Mouse (Mus musculus) forebrain, embryonic 14.5 days (tissue): ENCODE measurements around the gene Dnajc30. TPM values are rescaled to one million over a fixed set of nuclear protein-coding genes. Genes with fewer than 3 reads are reported as not detected.

Experiments
- ATAC-seq: fragments of 200-750 bp; cut with Nextera tagmentation; 2 replicates; pipeline ENCODE4 v1.8.0; 2017; ENCODE audit warnings: mild to moderate bottlenecking, moderate library complexity
- DNase-seq: peaks from one replicate; pipeline ENCODE4 v3.0.0-alpha.2; 2015; ENCODE audit warnings: low spot score
- H3K27ac ChIP-seq: fragments of 300-500 bp; sonication (generic); 2 replicates; pipeline ENCODE4 v1.5.1; 2014; ENCODE audit warnings: low read depth, mild to moderate bottlenecking, control low read depth, low read length, moderate library complexity
- H3K27me3 ChIP-seq: fragments of 300-500 bp; sonication (generic); replicated peaks from 2 replicates; pipeline ENCODE4 v1.6.1; 2014; ENCODE audit warnings: low read length, control low read depth, mixed read lengths; ENCODE audit not compliant: control insufficient read depth, insufficient read depth
- H3K36me3 ChIP-seq: fragments of 300-500 bp; sonication (generic); 2 replicates; pipeline ENCODE4 v1.6.1; 2014; ENCODE audit warnings: low read length, control low read depth; ENCODE audit not compliant: control insufficient read depth, insufficient read depth
- H3K4me1 ChIP-seq: fragments of 300-500 bp; sonication (generic); 2 replicates; pipeline ENCODE4 v1.6.1; 2014; ENCODE audit warnings: antibody characterized with exemption, low read length, control low read depth; ENCODE audit not compliant: control insufficient read depth, insufficient read depth
- H3K4me2 ChIP-seq: fragments of 300-500 bp; sonication (generic); 2 replicates; pipeline ENCODE4 v1.6.1; 2014; ENCODE audit warnings: mild to moderate bottlenecking, control low read depth, low read length
- H3K4me3 ChIP-seq: fragments of 300-500 bp; sonication (generic); 2 replicates; pipeline ENCODE4 v1.5.1; 2014; ENCODE audit warnings: low read depth, low read length, control low read depth
- H3K9ac ChIP-seq: fragments of 300-500 bp; sonication (generic); 2 replicates; pipeline ENCODE4 v1.6.1; 2014; ENCODE audit warnings: mild to moderate bottlenecking, low read length, control low read depth, moderate library complexity
- H3K9me3 ChIP-seq: fragments of 300-500 bp; sonication (generic); replicated peaks from 2 replicates; pipeline ENCODE4 v1.6.1; 2016; ENCODE audit warnings: low read length, control low read depth, mixed read lengths; ENCODE audit not compliant: control insufficient read depth
- WGBS: fragments of 180-500 bp; shearing (Covaris S2); extraction: QIAGEN DNeasy Blood & Tissue Kit; methylation state at CpG from one replicate; pipeline ENCODE4 v1.1.7; 2014; 5-methylcytosine and 5-hydroxymethylcytosine counted together
- polyA plus RNA-seq: library from polyadenylated mRNA; unstranded; fragments of >200 nt; fragmentation: Nextera tagmentation; extraction: Ambion mirVana; gene quantifications from 2 replicates; pipeline ENCODE4 v1.2.1, GENCODE M21; 2014

Gene Dnajc30
- polyA plus RNA-seq, 1 experiment from 2014 or later: 36.3 TPM

DNA sequence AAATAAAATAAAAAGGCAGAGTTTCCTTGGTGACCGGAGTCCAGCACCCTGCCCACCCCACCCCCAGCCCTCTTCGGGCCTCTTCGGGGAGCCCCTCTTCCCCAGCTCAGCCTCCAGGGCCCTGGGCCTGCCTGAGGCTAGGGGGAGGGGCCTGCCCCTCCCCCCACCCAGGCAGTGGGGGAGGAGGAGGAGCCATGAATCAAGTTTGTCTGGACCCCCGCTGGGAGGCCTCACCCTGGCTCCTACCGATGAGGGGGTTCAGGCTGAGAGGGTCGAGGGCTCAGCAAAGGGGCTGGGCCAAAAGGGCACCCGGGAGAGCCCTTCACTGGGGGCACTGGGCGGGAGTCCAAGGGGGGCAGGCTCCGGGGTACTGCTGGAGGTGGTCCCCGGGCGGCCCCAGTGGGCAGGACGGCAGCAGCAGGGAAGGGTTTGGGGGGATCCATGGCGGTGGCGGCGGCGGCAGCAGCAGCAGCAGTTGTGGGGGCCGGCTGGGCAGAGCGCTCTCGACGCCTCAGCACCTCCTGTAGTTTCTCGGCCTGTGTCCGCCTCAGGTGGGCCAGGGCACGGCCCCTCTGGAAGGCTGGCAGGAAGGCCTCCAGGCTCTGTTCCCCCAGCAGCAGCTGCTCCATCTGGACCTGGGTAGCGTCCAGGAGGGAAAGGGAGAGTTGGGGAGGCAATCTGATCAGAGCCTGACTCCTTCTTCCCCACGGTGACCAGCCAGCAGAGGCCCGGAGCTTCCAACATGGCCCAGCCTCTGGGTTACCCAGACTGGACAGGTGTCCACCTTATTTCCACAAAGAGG is 9.5 kb downstream of the Dnajc30 start:
- no peak for DNase-seq

DNA sequence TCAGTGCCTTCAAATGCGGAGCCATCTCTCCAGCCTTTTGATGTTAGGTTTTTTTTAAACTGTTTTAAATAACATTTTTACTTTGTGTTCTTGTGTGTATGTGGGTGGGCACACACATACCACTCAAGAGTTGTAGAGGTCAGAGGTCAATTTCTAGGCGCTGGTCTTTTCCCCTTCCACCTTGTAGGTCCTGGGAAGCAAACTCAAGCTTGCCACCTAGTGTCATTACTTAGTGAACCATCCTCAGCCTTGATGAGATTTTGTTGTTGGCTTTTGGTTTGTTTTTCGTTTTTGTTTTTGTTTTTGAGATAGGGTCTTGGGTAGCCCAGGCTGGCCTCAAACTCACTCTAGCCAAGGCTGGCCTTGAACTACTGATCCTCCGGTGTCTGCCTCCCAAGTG is 11.7 kb downstream of the Dnajc30 start:
- no peak for ATAC-seq
- Histone ChIP-seq H3K9ac (no peak overlapping the region), H3K4me3 (no peak overlapping the region), H3K9me3 (no peaks in the 10 kb centered on the region), H3K27me3 (no peaks in the 10 kb centered on the region), H3K36me3 (peaks cover 42% of the 10 kb centered on the region), H3K4me1 (peaks cover 4% of the 10 kb centered on the region), H3K27ac (no peak overlapping the region), H3K4me2 (no peak overlapping the region)
- no peak for DNase-seq
- WGBS: 78% methylated on average over 4 of the region's 4 CpGs

More for the DNA sequence above, 9.5 kb downstream of the Dnajc30 start:
- Histone ChIP-seq H3K9me3 (no peaks in the 10 kb centered on the region), H3K4me2 (no peak overlapping the region), H3K4me1 (peaks cover 4% of the 10 kb centered on the region), H3K9ac (no peak overlapping the region; the same call in 1 of the 2 replicates), H3K27ac (no peak overlapping the region), H3K36me3 (peaks cover 42% of the 10 kb centered on the region), H3K27me3 (no peaks in the 10 kb centered on the region), H3K4me3 (no peak overlapping the region)
- WGBS: 27% methylated on average over 22 of the region's 26 CpGs
- no peak for ATAC-seq

DNA sequence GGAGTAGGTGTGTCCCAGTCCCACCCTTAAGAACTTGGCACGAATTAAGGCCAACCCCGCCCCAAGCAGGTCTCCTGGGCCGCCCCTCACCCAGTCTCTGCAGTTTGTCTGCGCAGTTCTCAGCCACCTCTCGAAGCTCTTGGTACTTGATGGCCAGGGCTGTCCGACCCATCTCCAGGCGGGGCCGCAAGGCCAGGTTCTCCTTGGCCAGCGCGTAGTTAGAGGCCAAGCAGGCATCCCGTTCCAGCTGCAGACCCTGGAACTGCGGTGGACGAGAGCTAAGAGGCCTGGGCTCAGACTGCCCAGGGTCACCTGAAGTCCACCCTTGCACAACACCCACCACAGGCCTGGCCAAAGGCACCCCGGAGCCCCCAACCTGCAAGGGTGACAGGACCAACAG is 12.4 kb downstream of the Dnajc30 start:
- Histone ChIP-seq H3K4me2 (peak overlapping the region; percentile 59), H3K9ac (peak overlapping the region; percentile 99), H3K9me3 (no peaks in the 10 kb centered on the region), H3K4me3 (peak overlapping the region; percentile 94), H3K27me3 (no peaks in the 10 kb centered on the region), H3K36me3 (peaks cover 42% of the 10 kb centered on the region), H3K27ac (peak overlapping the region; percentile 33; the same call in 1 of the 2 replicates), H3K4me1 (peaks cover 4% of the 10 kb centered on the region)
- 88% methylated on average over 14 of the region's 14 CpGs for WGBS
- DNase-seq (no peak), ATAC-seq (no peak)

DNA sequence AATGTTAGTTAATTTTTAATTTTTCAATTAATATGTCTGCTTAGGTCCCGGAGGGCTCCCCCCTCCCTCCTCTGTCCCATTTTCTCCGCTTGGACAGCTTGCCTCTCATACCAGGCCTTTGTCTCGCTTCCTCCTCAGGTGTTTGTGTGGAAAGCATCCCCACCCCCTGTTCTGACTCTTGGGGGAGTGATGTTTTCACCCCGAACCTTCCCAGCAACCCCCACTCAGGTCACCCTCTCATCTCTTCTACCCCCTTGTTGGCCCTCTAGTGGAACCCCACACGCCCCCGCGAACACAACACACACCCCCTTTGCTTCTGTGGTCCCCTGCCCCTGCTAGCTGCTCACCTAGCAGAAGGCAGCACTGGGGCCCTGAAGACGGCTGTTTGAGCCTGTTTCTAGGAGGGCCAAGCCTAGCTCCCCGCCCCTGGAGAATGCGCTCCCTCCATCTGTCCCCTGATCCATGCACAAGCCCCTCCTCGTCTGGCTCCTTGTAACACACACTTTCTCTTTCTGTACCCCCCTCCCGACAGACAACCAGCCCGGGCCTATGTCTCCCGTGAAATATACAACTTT is 13.0 kb downstream of the Dnajc30 start:
- Histone ChIP-seq H3K27ac (peak overlapping the region; percentile 91), H3K4me1 (peaks cover 4% of the 10 kb centered on the region), H3K4me2 (peak overlapping the region; percentile 59), H3K9ac (peak overlapping the region; percentile 99), H3K9me3 (no peaks in the 10 kb centered on the region), H3K36me3 (peaks cover 37% of the 10 kb centered on the region), H3K4me3 (peak overlapping the region; percentile 94), H3K27me3 (no peaks in the 10 kb centered on the region)
- peak; percentile 76 for ATAC-seq
- peak; percentile 84 for DNase-seq
- 8% methylated on average over 14 of the region's 14 CpGs for WGBS

DNA sequence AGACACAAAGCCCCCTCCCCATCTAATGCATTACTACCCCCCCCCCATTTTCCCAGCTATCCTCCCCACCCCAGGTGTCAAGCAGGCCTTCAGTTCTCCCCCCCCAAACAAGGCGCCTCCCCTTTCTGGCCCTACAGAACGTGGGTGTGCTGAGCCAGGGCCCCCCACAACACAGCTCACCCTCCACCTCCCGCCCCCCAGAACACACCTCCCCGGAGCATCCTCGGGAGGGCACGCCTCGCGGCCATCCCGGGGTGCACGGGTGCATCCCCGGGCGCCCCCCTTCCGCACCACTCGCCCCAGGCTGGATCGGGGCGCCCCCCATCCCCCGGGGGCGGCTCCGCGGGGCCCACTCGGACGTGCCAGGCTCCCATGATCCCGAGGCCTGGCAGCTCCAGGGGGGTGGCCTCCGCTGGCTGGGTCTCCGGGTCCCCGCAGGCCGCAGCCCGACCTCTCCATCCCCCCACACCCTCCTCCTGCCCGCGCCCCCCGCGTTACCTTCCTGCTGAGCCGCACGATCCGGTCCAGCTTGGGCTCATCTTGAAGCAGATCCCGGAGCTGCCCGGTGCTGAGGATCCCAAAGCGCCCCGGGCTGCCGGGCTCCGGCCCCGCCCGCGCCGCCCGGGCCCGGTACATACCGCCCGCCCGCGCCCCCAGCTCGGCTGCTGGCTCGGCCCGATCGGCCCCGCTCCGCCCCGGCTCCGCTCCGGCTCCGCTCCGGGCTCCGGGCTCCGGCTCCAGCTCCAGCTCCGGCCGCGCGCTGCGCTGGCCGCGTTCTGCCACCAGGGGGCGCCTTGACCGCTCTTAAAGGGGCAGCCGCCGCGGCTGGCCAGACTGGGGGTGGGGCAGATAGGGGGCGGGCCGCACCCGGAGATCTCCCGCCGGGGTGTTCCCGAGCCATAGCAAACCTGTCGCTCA is 13.8 kb downstream of the Dnajc30 start, which contains the start of gene Vps37d:
TSS of gene Vps37d (minus strand) at position 703 of the 918 bp plus-strand sequence.
- H3K9me3 ChIP-seq: no peaks in the 10 kb centered on the region
- H3K27ac ChIP-seq: peak within 1 kb of the TSS; percentile 91
- peak within 1 kb of the TSS; percentile 99 for H3K9ac ChIP-seq
- H3K4me3 ChIP-seq: peak within 1 kb of the TSS; percentile 94
- peaks cover 29% of the 10 kb centered on the region for H3K36me3 ChIP-seq
- H3K27me3 ChIP-seq: no peaks in the 10 kb centered on the region
- H3K4me1 ChIP-seq: peaks cover 4% of the 10 kb centered on the region
- peak within 1 kb of the TSS; percentile 59 for H3K4me2 ChIP-seq
- DNase-seq (peak; percentile 93), ATAC-seq (peak; percentile 86)
- WGBS: under 1% methylated on average over 70 of the region's 83 CpGs

DNA sequence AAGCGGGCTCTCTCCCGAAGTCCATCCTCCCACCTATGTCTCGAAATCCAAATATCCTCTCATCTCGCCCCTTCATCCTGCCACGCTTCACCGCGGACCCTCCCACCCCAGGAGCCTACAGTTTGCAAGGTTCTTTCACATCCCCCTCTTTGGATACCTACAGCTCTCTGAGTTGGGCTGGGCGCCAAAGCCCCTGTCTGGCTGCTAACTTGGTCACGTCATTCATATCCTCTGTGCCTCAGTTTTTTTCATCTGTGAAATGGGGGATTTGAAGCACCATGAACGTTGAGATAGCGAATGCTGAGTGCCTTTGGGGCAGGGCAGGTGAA is 14.4 kb downstream of the Dnajc30 start:
- H3K9ac ChIP-seq: peak overlapping the region; percentile 99
- ATAC-seq (peak; percentile 56), DNase-seq (peak; percentile 78)
- H3K4me3 ChIP-seq: peak overlapping the region; percentile 94
- peaks cover 4% of the 10 kb centered on the region for H3K4me1 ChIP-seq
- peak overlapping the region; percentile 59 for H3K4me2 ChIP-seq
- 1% methylated on average over 11 of the region's 11 CpGs for WGBS
- H3K36me3 ChIP-seq: peaks cover 24% of the 10 kb centered on the region
- H3K27me3 ChIP-seq: no peaks in the 10 kb centered on the region
- no peaks in the 10 kb centered on the region for H3K9me3 ChIP-seq
- H3K27ac ChIP-seq: peak overlapping the region; percentile 91; the same call in 1 of the 2 replicates

DNA sequence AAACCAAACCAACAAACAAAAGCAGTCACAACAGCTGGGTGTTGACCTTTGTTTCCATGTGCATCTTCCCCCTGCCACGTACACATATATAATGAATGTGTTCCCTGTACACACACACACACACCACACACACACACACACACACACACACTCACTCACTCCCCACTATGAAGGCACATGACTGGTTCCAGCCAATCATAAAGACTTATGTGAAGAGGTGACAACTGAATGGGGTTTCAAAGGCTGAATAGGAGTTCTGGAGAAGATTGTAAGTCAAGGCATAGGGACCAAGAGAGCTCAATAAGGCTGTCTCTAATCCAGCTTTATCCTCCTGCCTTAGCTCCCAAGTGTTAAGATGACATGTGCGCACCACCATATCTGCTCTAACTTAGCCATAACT is 15.6 kb downstream of the Dnajc30 start:
- ATAC-seq (no peak), DNase-seq (no peak)
- WGBS: 96% methylated on average over 2 of the region's 2 CpGs
- Histone ChIP-seq H3K4me3 (no peak overlapping the region), H3K4me2 (no peak overlapping the region), H3K4me1 (peaks cover 4% of the 10 kb centered on the region), H3K27me3 (no peaks in the 10 kb centered on the region), H3K36me3 (peaks cover 12% of the 10 kb centered on the region), H3K9ac (no peak overlapping the region), H3K9me3 (no peaks in the 10 kb centered on the region), H3K27ac (no peak overlapping the region)

DNA sequence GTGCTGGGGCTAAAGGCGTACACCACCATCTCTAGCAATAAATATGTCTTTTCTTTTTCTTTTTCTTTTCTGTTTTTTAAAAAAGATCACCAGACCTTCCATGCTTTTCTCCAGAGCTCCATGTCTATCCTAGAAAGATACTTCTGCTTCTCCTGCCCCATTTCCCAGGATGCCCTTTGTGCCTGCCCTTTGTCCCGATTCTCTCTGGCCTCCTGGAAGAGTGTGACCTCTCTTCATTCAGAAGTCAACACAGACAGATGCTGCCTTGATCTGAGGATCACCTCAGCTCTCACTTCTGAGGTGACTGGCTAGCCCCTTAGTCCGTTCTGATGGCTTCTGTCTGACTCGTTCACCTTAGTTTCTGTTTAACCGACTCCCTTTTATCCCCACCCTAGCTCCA is 16.5 kb downstream of the Dnajc30 start:
- Histone ChIP-seq H3K4me2 (no peak overlapping the region), H3K27me3 (no peaks in the 10 kb centered on the region), H3K9me3 (no peaks in the 10 kb centered on the region), H3K4me3 (no peak overlapping the region), H3K4me1 (peaks cover 4% of the 10 kb centered on the region), H3K9ac (no peak overlapping the region), H3K27ac (no peak overlapping the region), H3K36me3 (peaks cover 4% of the 10 kb centered on the region)
- 86% methylated on average over 5 of the region's 5 CpGs for WGBS
- DNase-seq (no peak), ATAC-seq (no peak)
